Mouse (Mus musculus): ENCODE results near the gene Cc2d2b. TPM values are rescaled to one million over a fixed set of nuclear protein-coding genes. Genes with fewer than 3 reads are reported as not detected.

Gene Cc2d2b
- 0.07 and 0.18 TPM in 2 replicates for polyA plus RNA-seq (2015; fragmentation: Nextera tagmentation; extraction: Ambion mirVana)

- no peak within 1 kb of the TSS for H3K4me3 ChIP-seq
- no peaks in the 10 kb centered on the region for H3K36me3 ChIP-seq
- WGBS: 71% methylated on average over 17 of the region's 17 CpGs
- no peaks in the 10 kb centered on the region for H3K9me3 ChIP-seq
- H3K27me3 ChIP-seq: no peaks in the 10 kb centered on the region
- peak within 1 kb of the TSS; percentile 2; the same call in 1 of the 2 replicates for H3K4me2 ChIP-seq
- H3K9ac ChIP-seq: no peak within 1 kb of the TSS
- no peak for ATAC-seq (ENCODE audit: low FRiP score, low read depth)
- H3K27ac ChIP-seq (replicated peaks): no peak within 1 kb of the TSS
- H3K4me1 ChIP-seq (replicated peaks): no peaks in the 10 kb centered on the region
These were observed at the start of gene Cc2d2b for GRCm38 (mm10) chr19:40748559-40748958. Gene Cc2d2b, plus strand, starts transcription at chr19:40748753.

GRCm38 (mm10) chr19:40699816-40700215, 48.7 kb upstream of the Cc2d2b start:
- Histone ChIP-seq H3K27ac (replicated peaks) (no peak overlapping the region), H3K9me3 (no peaks in the 10 kb centered on the region), H3K9ac (no peak overlapping the region), H3K4me2 (no peak overlapping the region), H3K27me3 (no peaks in the 10 kb centered on the region), H3K4me3 (no peak overlapping the region), H3K36me3 (no peaks in the 10 kb centered on the region), H3K4me1 (replicated peaks) (no peaks in the 10 kb centered on the region; the same call in 1 of the 2 replicates)
- 35% methylated on average over 5 of the region's 5 CpGs for WGBS
- ATAC-seq (ENCODE audit: low FRiP score, low read depth): no peak

- Histone ChIP-seq H3K27me3 (no peaks in the 10 kb centered on the region), H3K27ac (replicated peaks) (no peak overlapping the region), H3K4me3 (no peak overlapping the region), H3K9me3 (no peaks in the 10 kb centered on the region), H3K4me1 (replicated peaks) (no peaks in the 10 kb centered on the region; the same call in 1 of the 2 replicates), H3K36me3 (no peaks in the 10 kb centered on the region), H3K9ac (no peak overlapping the region), H3K4me2 (no peak overlapping the region)
- ATAC-seq (ENCODE audit: low FRiP score, low read depth): no peak
- 54% methylated on average over 4 of the region's 4 CpGs for WGBS
These were observed 46.1 kb upstream of the Cc2d2b start for GRCm38 (mm10) chr19:40702406-40702805.

- H3K4me3 ChIP-seq: no peak overlapping the region
- no peaks in the 10 kb centered on the region for H3K36me3 ChIP-seq
- no peak overlapping the region for H3K9ac ChIP-seq
- H3K4me2 ChIP-seq: no peak overlapping the region
- 77% methylated on average over 16 of the region's 16 CpGs for WGBS
- H3K4me1 ChIP-seq (replicated peaks): no peaks in the 10 kb centered on the region
- 0 out of 2 replicates have a peak overlapping the region, but pooled peaks have one; percentile 2 for H3K27ac ChIP-seq (replicated peaks)
- H3K27me3 ChIP-seq: no peaks in the 10 kb centered on the region
- ATAC-seq (ENCODE audit: low FRiP score, low read depth): no peak
- no peaks in the 10 kb centered on the region for H3K9me3 ChIP-seq
These were observed 35.5 kb upstream of the Cc2d2b start for GRCm38 (mm10) chr19:40712889-40713628.

- Histone ChIP-seq H3K4me2 (no peak overlapping the region), H3K36me3 (no peaks in the 10 kb centered on the region), H3K9me3 (no peaks in the 10 kb centered on the region), H3K4me1 (replicated peaks) (no peaks in the 10 kb centered on the region), H3K27me3 (no peaks in the 10 kb centered on the region), H3K27ac (replicated peaks) (no peak overlapping the region), H3K9ac (no peak overlapping the region), H3K4me3 (no peak overlapping the region)
- 81% methylated on average over 5 of the region's 5 CpGs for WGBS
- ATAC-seq (ENCODE audit: low FRiP score, low read depth): no peak
These were observed 33.9 kb upstream of the Cc2d2b start for GRCm38 (mm10) chr19:40714700-40715099.

- Histone ChIP-seq H3K9ac (no peak overlapping the region), H3K4me3 (no peak overlapping the region), H3K27me3 (no peaks in the 10 kb centered on the region), H3K36me3 (no peaks in the 10 kb centered on the region), H3K4me2 (no peak overlapping the region), H3K4me1 (replicated peaks) (no peaks in the 10 kb centered on the region), H3K27ac (replicated peaks) (no peak overlapping the region), H3K9me3 (no peaks in the 10 kb centered on the region)
- ATAC-seq (ENCODE audit: low FRiP score, low read depth): no peak
- WGBS: 84% methylated on average over 6 of the region's 6 CpGs
These were observed 31.6 kb upstream of the Cc2d2b start for GRCm38 (mm10) chr19:40716981-40717380.

GRCm38 (mm10) chr19:40719439-40720105, 29.0 kb upstream of the Cc2d2b start:
- WGBS: 62% methylated on average over 11 of the region's 11 CpGs
- Histone ChIP-seq H3K9me3 (no peaks in the 10 kb centered on the region), H3K4me2 (no peak overlapping the region), H3K4me1 (replicated peaks) (0 out of 2 replicates have a peak, but pooled peaks cover 6% of the 10 kb centered on the region), H3K36me3 (no peaks in the 10 kb centered on the region), H3K4me3 (no peak overlapping the region), H3K27ac (replicated peaks) (no peak overlapping the region), H3K9ac (no peak overlapping the region), H3K27me3 (no peaks in the 10 kb centered on the region)
- no peak for ATAC-seq (ENCODE audit: low FRiP score, low read depth)

GRCm38 (mm10) chr19:40720381-40720780, 28.2 kb upstream of the Cc2d2b start:
- Histone ChIP-seq H3K9ac (no peak overlapping the region), H3K9me3 (no peaks in the 10 kb centered on the region), H3K27me3 (no peaks in the 10 kb centered on the region), H3K27ac (replicated peaks) (no peak overlapping the region), H3K4me1 (replicated peaks) (0 out of 2 replicates have a peak, but pooled peaks cover 6% of the 10 kb centered on the region), H3K36me3 (no peaks in the 10 kb centered on the region), H3K4me3 (no peak overlapping the region), H3K4me2 (no peak overlapping the region)
- WGBS: 92% methylated on average over 12 of the region's 12 CpGs
- ATAC-seq (ENCODE audit: low FRiP score, low read depth): no peak

GRCm38 (mm10) chr19:40722137-40723038, 26.2 kb upstream of the Cc2d2b start:
- Histone ChIP-seq H3K4me3 (no peak overlapping the region), H3K9ac (no peak overlapping the region), H3K4me1 (replicated peaks) (0 out of 2 replicates have a peak, but pooled peaks cover 6% of the 10 kb centered on the region), H3K27ac (replicated peaks) (0 out of 2 replicates have a peak overlapping the region, but pooled peaks have one; percentile 1), H3K36me3 (no peaks in the 10 kb centered on the region), H3K4me2 (no peak overlapping the region), H3K27me3 (no peaks in the 10 kb centered on the region), H3K9me3 (no peaks in the 10 kb centered on the region)
- 59% methylated on average over 11 of the region's 11 CpGs for WGBS
- ATAC-seq (ENCODE audit: low FRiP score, low read depth): peak; percentile 89

GRCm38 (mm10) chr19:40723516-40723915, 25.0 kb upstream of the Cc2d2b start:
- H3K9me3 ChIP-seq: no peaks in the 10 kb centered on the region
- no peak overlapping the region for H3K27ac ChIP-seq (replicated peaks)
- WGBS: 70% methylated on average over 10 of the region's 10 CpGs
- no peak for ATAC-seq (ENCODE audit: low FRiP score, low read depth)
- H3K4me1 ChIP-seq (replicated peaks): 0 out of 2 replicates have a peak, but pooled peaks cover 6% of the 10 kb centered on the region
- no peaks in the 10 kb centered on the region for H3K36me3 ChIP-seq
- no peak overlapping the region for H3K4me2 ChIP-seq
- no peak overlapping the region for H3K9ac ChIP-seq
- H3K4me3 ChIP-seq: no peak overlapping the region
- no peaks in the 10 kb centered on the region for H3K27me3 ChIP-seq

- Histone ChIP-seq H3K27ac (replicated peaks) (no peak overlapping the region), H3K4me3 (no peak overlapping the region), H3K36me3 (no peaks in the 10 kb centered on the region), H3K9me3 (no peaks in the 10 kb centered on the region), H3K4me2 (no peak overlapping the region), H3K4me1 (replicated peaks) (0 out of 2 replicates have a peak, but pooled peaks cover 6% of the 10 kb centered on the region), H3K9ac (no peak overlapping the region), H3K27me3 (no peaks in the 10 kb centered on the region)
- WGBS: 76% methylated on average over 4 of the region's 4 CpGs
- ATAC-seq (ENCODE audit: low FRiP score, low read depth): no peak
These were observed 22.4 kb upstream of the Cc2d2b start for GRCm38 (mm10) chr19:40726148-40726547.

All from hindbrain, embryonic 15.5 days (tissue).